Mouse (Mus musculus) ES-E14 (cell line): ENCODE data around the gene Prickle4.

Experiments used
- HCFC1 ChIP-seq: IDR thresholded peaks from 2 replicates; pipeline ENCODE4 v1.6.1; 2012; ENCODE audit warnings: low read length, inconsistent platforms, borderline replicate concordance; ENCODE audit not compliant: insufficient read depth
- MAFK ChIP-seq: IDR thresholded peaks from 2 replicates; pipeline ENCODE4 v1.6.1; 2014; ENCODE audit warnings: mild to moderate bottlenecking, low read depth, low read length, inconsistent platforms; ENCODE audit not compliant: insufficient read depth

- TF ChIP-seq HCFC1 (no peak), MAFK (no peak)
Observed at GRCm38 (mm10) chr17:47738879-47739798, 44.6 kb upstream of the Prickle4 start.
